Mouse (Mus musculus) heart, embryonic 11.5 days (tissue): ENCODE measurements at regions not wholly inside any gene's neighbourhood (a gene's known extent, or its start where the extent isn't known, plus 50 kb on each side); places are given as distances from the start of the nearest gene placed in this dataset.

Experiments
- ATAC-seq: fragments of 200-750 bp; cut with Nextera tagmentation; replicated peaks from 2 replicates; pipeline ENCODE4 v1.8.0; 2017; ENCODE audit warnings: moderate library complexity; ENCODE audit not compliant: insufficient number of reproducible peaks, low FRiP score, low TSS enrichment
- H3K27ac ChIP-seq: fragments of 300-500 bp; sonication (generic); 2 replicates; pipeline ENCODE4 v1.5.1; 2014; ENCODE audit warnings: mild to moderate bottlenecking, low read depth, low read length
- H3K27me3 ChIP-seq: fragments of 300-500 bp; sonication (generic); 2 replicates; pipeline ENCODE4 v1.6.1; 2014; ENCODE audit warnings: mild to moderate bottlenecking, low read length, mixed read lengths; ENCODE audit not compliant: control insufficient read depth, insufficient read depth
- H3K36me3 ChIP-seq: fragments of 300-500 bp; sonication (generic); 2 replicates; pipeline ENCODE4 v1.6.1; 2014; ENCODE audit warnings: mild to moderate bottlenecking, low read length, moderate library complexity, mixed read lengths; ENCODE audit not compliant: control insufficient read depth, insufficient read depth
- H3K4me1 ChIP-seq: fragments of 300-500 bp; sonication (generic); 2 replicates; pipeline ENCODE4 v1.6.1; 2014; ENCODE audit warnings: low read length; ENCODE audit not compliant: control insufficient read depth, insufficient read depth
- H3K4me2 ChIP-seq: fragments of 300-500 bp; sonication (generic); 2 replicates; pipeline ENCODE4 v1.6.1; 2014; ENCODE audit warnings: mild to moderate bottlenecking, moderate library complexity
- H3K4me3 ChIP-seq: fragments of 300-500 bp; sonication (generic); 2 replicates; pipeline ENCODE4 v1.5.1; 2014; ENCODE audit warnings: low read depth, low read length
- H3K9ac ChIP-seq: fragments of 300-500 bp; sonication (generic); 2 replicates; pipeline ENCODE4 v1.6.1; 2014; ENCODE audit warnings: mild to moderate bottlenecking, low read depth, low read length, moderate library complexity
- H3K9me3 ChIP-seq: fragments of 300-500 bp; sonication (generic); replicated peaks from 2 replicates; pipeline ENCODE4 v1.6.1; 2016; ENCODE audit warnings: low read length; ENCODE audit not compliant: control insufficient read depth
- WGBS: fragments of 180-500 bp; shearing (Covaris S2); extraction: QIAGEN DNeasy Blood & Tissue Kit; methylation state at CpG from one replicate; pipeline ENCODE4 v1.1.7; 2014; ENCODE audit not compliant: insufficient replicate concordance; 5-methylcytosine and 5-hydroxymethylcytosine counted together

DNA sequence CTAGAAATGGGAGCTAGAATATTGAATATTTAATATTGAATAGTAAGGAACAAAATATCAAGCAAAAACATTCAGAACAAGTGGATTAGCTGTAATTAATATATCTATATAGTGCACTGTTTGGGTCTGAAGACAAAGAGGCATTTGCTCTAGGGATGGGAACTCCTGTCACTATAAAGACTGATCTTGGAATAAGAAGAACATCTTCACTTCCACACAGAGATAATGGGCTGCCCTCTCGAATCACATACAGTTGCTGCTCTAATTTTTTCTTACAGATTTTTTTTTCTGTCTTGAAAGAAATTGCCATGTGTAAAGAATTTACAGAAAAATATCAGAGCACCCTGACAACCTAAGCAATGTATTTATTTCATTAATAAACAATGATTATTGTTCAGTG, 229.7 kb upstream of the Zic4 start:
- Histone ChIP-seq H3K4me2 (no peak overlapping the region), H3K4me1 (no peaks in the 10 kb centered on the region), H3K9ac (no peak overlapping the region), H3K4me3 (no peak overlapping the region), H3K36me3 (no peaks in the 10 kb centered on the region), H3K9me3 (no peaks in the 10 kb centered on the region), H3K27ac (no peak overlapping the region), H3K27me3 (no peaks in the 10 kb centered on the region)
- 60% methylated on average over 1 of the region's 1 CpGs for WGBS
- no peak for ATAC-seq

DNA sequence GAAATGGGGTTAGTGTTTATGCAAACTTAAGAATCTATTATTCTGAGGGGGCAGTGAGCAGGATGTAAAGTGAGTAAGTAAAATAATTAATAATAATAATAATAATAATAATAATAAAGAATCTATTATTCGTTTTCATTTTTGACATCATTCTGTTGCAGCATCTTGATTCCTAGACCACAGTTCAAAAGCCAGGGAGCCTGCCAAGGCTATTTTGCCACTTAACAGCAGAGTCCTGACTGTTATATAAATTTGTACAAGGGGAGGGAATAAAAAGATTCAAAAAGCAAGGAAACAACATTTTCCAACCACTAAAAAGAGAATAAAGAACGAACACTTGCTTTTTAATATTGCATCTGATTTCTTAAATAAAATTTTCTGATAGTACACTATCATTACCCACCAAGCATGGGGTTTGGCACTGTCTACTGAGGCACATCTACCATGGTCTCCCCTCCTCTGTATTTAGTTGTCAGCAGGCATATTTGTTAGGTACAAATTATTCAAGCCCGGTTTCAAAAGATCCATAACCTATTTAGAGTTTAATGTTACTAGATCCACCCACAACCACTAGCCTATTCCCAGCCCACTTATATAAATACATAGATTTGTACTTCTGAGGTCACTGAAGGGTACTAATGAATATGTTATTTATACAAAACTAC, 228.8 kb upstream of the Zic4 start:
- Histone ChIP-seq H3K27ac (no peak overlapping the region), H3K4me1 (no peaks in the 10 kb centered on the region), H3K4me2 (no peak overlapping the region), H3K9ac (no peak overlapping the region), H3K36me3 (no peaks in the 10 kb centered on the region), H3K9me3 (no peaks in the 10 kb centered on the region), H3K4me3 (no peak overlapping the region), H3K27me3 (no peaks in the 10 kb centered on the region)
- WGBS, result 70% methylated on average over 3 of the region's 3 CpGs
- no peak for ATAC-seq

DNA sequence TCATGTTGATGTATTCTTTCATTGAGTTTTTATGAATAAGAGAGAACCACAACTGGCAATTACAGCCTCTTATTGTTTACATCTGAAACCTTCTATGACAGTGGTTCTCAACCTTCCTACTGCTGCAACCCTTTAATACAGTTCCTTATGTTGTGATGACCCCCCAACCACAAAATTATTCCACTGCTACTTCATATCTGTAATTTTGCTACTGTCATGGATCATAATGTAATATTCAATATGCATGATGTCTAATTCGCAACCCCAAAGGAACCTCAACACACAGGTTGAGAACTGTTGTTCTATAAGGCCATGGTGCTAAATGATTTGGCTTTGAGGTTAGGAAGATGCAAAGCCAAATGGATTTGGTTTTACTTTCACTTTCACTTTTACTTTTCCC, 227.9 kb upstream of the Zic4 start:
- Histone ChIP-seq H3K27ac (no peak overlapping the region), H3K9me3 (no peaks in the 10 kb centered on the region), H3K4me3 (no peak overlapping the region), H3K4me1 (no peaks in the 10 kb centered on the region), H3K9ac (no peak overlapping the region), H3K36me3 (no peaks in the 10 kb centered on the region), H3K4me2 (no peak overlapping the region), H3K27me3 (no peaks in the 10 kb centered on the region)
- no peak for ATAC-seq
- WGBS, result 82% methylated on average over 1 of the region's 1 CpGs

DNA sequence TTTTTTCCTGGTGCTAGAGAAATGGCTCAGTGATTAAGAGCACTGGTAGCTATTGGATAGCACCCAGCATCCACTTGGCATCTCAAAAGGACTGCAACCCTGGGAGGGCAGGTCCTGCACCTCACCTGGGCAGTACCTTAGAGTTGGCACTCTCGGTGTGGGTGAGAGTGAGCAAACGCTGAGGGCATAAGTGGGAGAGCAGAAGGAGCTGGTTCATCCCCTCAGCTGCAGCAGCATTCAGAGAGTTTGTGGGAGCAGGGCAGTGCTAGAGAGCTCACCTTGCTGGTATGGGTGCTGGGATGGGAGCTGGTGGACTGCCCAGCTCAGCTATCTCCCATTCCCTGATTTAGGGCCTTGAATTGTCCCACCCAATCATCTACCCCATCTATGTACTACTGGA, 227.1 kb upstream of the Zic4 start:
- Histone ChIP-seq H3K4me2 (no peak overlapping the region), H3K27me3 (no peaks in the 10 kb centered on the region), H3K27ac (no peak overlapping the region), H3K9ac (no peak overlapping the region), H3K4me3 (no peak overlapping the region), H3K36me3 (no peaks in the 10 kb centered on the region), H3K4me1 (no peaks in the 10 kb centered on the region), H3K9me3 (no peaks in the 10 kb centered on the region)
- WGBS, result 68% methylated on average over 2 of the region's 2 CpGs
- ATAC-seq, result no peak

DNA sequence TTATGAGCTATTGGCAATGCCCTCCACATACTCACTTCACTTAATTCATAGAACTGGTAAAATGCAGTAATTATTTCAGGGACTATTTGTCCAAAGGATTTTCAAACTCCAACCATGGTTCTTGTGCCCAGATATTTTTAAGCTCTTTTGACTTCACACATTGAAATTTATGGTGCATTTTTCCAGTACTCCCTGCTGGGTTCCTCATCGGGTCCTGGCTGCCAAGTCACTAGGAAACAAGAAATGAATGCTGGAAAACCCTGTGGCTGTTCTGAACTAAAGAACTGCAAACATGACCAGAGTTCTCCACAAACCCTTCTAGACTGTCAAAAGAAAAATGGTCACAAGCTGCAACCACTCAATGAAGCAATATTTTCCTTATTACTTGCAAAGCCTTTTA, 221.6 kb upstream of the Zic4 start:
- H3K9me3 ChIP-seq, result no peaks in the 10 kb centered on the region
- no peak overlapping the region for H3K4me2 ChIP-seq
- no peaks in the 10 kb centered on the region for H3K36me3 ChIP-seq
- no peaks in the 10 kb centered on the region for H3K4me1 ChIP-seq
- ATAC-seq, result no peak
- no peaks in the 10 kb centered on the region for H3K27me3 ChIP-seq
- WGBS, result 65% methylated on average over 1 of the region's 1 CpGs
- no peak overlapping the region for H3K9ac ChIP-seq
- no peak overlapping the region for H3K4me3 ChIP-seq
- H3K27ac ChIP-seq, result no peak overlapping the region

DNA sequence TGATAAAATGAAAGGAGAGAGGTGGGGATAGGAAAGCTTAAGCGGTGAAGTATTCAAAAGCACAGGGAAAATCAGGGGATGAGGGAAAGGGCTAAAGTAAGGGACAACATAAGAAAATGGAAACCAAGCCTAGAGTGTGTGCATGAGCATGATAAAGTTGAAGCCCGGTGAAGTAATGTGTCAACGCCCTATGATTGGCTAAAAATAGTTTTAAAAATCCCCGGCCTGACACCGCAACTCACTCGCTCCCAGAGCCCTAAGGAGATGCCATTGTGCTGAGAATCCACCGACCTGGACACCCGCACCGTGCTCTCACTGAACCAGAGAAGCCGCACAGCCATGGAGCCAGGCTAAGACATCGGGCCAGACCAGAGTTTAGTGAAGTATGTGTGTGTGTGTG, 210.3 kb upstream of the Zic4 start:
- H3K9me3 ChIP-seq, result no peaks in the 10 kb centered on the region
- no peak for ATAC-seq
- no peak overlapping the region for H3K4me3 ChIP-seq
- no peaks in the 10 kb centered on the region for H3K36me3 ChIP-seq
- WGBS, result 50% methylated on average over 11 of the region's 11 CpGs
- no peak overlapping the region for H3K27ac ChIP-seq
- H3K4me1 ChIP-seq, result no peaks in the 10 kb centered on the region
- H3K4me2 ChIP-seq, result peak overlapping the region; percentile 16; the same call in 1 of the 2 replicates
- H3K9ac ChIP-seq, result no peak overlapping the region
- no peaks in the 10 kb centered on the region for H3K27me3 ChIP-seq

DNA sequence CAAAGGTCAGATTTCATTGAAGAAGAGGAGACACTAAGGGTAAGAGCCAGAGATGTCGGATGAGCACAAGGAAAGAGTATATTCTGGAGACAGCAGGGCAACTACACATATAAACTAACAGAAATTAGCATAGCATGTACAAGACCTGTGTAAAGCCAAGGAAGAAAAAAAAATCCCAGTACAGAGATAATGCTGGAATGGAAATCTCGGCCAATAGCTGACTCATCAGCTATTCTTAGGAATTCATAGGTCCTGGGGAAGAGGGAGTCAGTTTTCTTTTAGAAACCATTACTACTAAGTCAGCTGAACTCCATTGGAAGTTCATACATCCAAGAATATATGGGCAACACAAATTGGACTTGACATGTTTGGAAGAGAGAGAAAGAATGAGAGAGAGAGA, 202.9 kb upstream of the Zic4 start:
- H3K36me3 ChIP-seq, result no peaks in the 10 kb centered on the region
- WGBS, result 59% methylated on average over 2 of the region's 2 CpGs

DNA sequence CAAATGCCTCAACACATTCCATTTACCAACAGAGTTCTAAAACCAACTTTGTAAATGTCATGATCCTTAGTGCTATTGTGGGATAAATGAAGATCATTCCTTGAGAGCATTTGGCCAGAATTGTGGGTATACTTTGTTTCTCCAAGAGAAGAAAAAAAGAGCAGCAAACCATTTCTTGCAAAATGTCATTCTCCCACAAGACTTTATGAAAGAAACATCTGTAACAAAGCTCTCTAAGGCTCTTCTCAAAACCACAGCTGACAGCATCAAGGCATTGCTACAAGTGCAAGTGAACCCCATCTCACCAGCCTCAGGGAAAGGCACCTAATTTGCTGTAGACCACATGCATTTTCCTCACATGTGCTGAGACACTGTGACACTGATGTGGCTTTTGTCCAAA, 194.3 kb upstream of the Zic4 start:
- Histone ChIP-seq H3K27ac (no peak overlapping the region), H3K4me2 (no peak overlapping the region), H3K9ac (no peak overlapping the region), H3K4me3 (no peak overlapping the region), H3K9me3 (no peaks in the 10 kb centered on the region), H3K27me3 (no peaks in the 10 kb centered on the region), H3K36me3 (no peaks in the 10 kb centered on the region), H3K4me1 (no peaks in the 10 kb centered on the region)
- ATAC-seq, result no peak

More for the DNA sequence above, 202.9 kb upstream of the Zic4 start:
- Histone ChIP-seq H3K27me3 (no peaks in the 10 kb centered on the region), H3K9me3 (no peaks in the 10 kb centered on the region), H3K27ac (no peak overlapping the region), H3K9ac (no peak overlapping the region), H3K4me3 (no peak overlapping the region), H3K4me1 (no peaks in the 10 kb centered on the region), H3K4me2 (no peak overlapping the region)
- ATAC-seq, result no peak

DNA sequence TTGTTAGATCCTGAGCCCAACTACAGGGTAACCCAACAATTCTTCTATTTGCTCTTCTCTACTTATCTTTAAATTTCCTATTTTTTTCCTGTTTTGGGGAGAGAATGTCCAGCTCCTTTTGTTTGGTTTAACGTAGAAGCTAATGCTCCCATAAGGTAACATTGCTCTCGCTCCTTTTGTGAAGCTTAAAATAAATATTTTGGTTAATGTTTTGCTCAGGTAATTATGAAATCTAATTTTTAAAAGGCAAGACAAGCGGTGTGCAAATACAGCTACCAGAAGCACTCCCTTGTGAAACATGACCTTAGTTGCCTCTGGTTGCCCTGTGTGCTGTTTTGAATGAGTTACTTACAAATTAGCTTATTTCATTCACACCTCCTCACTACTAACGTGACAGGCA, 169.0 kb upstream of the Zic4 start:
- Histone ChIP-seq H3K9ac (no peak overlapping the region), H3K27me3 (no peaks in the 10 kb centered on the region), H3K4me2 (no peak overlapping the region), H3K36me3 (no peaks in the 10 kb centered on the region), H3K4me1 (no peaks in the 10 kb centered on the region), H3K9me3 (no peaks in the 10 kb centered on the region), H3K4me3 (no peak overlapping the region), H3K27ac (no peak overlapping the region)
- 74% methylated on average over 4 of the region's 4 CpGs for WGBS
- ATAC-seq, result no peak
